13 mouse cellular contexts compared by ENCODE assay signal in the genomic region with DNA sequence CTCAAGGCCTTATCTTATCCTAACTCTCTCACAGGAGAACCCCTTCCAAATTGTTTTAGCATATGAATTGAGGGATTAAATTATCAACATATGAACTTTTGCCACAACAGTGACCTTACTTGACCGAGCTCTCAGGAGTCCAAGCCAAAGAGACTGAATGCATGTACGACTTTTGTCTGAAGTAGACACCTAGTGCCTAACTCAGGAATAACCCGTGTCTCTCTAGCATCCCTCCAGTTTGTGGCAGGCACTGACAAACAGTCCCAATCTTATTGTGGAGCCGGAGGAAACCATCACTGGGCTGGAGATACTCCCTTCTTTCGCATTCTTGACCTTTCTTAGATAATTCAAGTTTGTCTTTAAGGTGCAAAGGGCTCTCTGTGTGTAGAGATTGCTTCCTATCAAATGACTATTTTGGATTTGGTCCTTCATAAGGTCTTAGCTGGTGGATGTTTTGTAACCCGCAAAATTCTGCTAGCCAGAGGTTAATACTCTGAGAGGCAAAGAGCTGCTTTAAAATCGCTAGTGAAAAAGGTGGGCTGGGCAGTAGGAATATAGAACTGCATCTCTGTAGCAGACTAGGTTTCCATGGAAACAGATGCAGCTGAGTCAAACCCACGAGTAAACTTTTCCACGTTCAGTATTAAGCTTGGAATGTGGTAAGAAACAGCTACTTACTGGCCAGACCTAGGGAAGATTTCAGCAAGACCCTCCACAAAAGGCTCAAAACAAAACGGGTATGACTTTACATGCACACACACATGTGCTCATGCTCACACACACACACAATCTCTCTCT. TPM values are rescaled to one million over a fixed set of nuclear protein-coding genes. Genes with fewer than 3 reads are reported as not detected.
DNase-seq lines count a peak whose midpoint lies in the region; ATAC-seq lines count a peak whose summit lies in the region.
"Had no signal": no experiment of that assay in that cellular context is flagged by ENCODE, and none has a peak within 500 bp of the region (broad histone marks: within the 10 kb centered on the region; RNA-seq: fewer than 3 reads in every experiment).

No protein-coding gene starts in this region.

- H3K27me3 ChIP-seq in hindbrain, embryonic 15.5 days: no peaks in the 10 kb centered on the region
- 0 out of 2 replicates have a peak, but pooled peaks cover 7% of the 10 kb centered on the region for H3K27me3 ChIP-seq in hindbrain, embryonic 12.5 days
- no peaks in the 10 kb centered on the region for H3K27me3 ChIP-seq in midbrain, embryonic 14.5 days (ENCODE audit: control insufficient read depth, insufficient read depth, low read length)
- H3K27me3 ChIP-seq in midbrain, embryonic 11.5 days (ENCODE audit: control insufficient read depth, insufficient read depth, low read length): no peaks in the 10 kb centered on the region
- no peaks in the 10 kb centered on the region for H3K27me3 ChIP-seq in limb, embryonic 12.5 days
- H3K27me3 ChIP-seq: limb, embryonic 15.5 days had no signal

- H3K9me3 ChIP-seq in hindbrain, embryonic 15.5 days: no peaks in the 10 kb centered on the region
- no peaks in the 10 kb centered on the region for H3K9me3 ChIP-seq in hindbrain, embryonic 12.5 days (replicated peaks)
- no peaks in the 10 kb centered on the region for H3K9me3 ChIP-seq in midbrain, embryonic 14.5 days (ENCODE audit: control insufficient read depth, low read length)
- no peaks in the 10 kb centered on the region for H3K9me3 ChIP-seq in midbrain, embryonic 11.5 days (ENCODE audit: control insufficient read depth, low read length)
- no peaks in the 10 kb centered on the region for H3K9me3 ChIP-seq in limb, embryonic 12.5 days
- H3K9me3 ChIP-seq: limb, embryonic 15.5 days had no signal

- H3K27ac ChIP-seq in hindbrain, embryonic 15.5 days (replicated peaks): 0 out of 2 replicates have a peak overlapping the region, but pooled peaks have one; percentile 3
- H3K27ac ChIP-seq in hindbrain, embryonic 12.5 days: no peak overlapping the region
- no peak overlapping the region for H3K27ac ChIP-seq in midbrain, embryonic 14.5 days (replicated peaks; ENCODE audit: low read depth, low read length)
- H3K27ac ChIP-seq in midbrain, embryonic 11.5 days (ENCODE audit: low read depth, low read length): no peak overlapping the region
- H3K27ac ChIP-seq in limb, embryonic 12.5 days: peak overlapping the region; percentile 84
- H3K27ac ChIP-seq: limb, embryonic 15.5 days had no signal

- no peak for ATAC-seq in hindbrain, embryonic 15.5 days (ENCODE audit: low FRiP score, low read depth)
- ATAC-seq in hindbrain, embryonic 12.5 days (ENCODE audit: low FRiP score): no peak
- ATAC-seq in midbrain, embryonic 14.5 days (ENCODE audit: low FRiP score, low TSS enrichment): no peak
- no peak for ATAC-seq in midbrain, embryonic 11.5 days (ENCODE audit: low FRiP score)
- no peak for ATAC-seq in limb, embryonic 12.5 days (ENCODE audit: insufficient number of reproducible peaks, insufficient read depth, low FRiP score, low TSS enrichment, low read depth)

- H3K4me3 ChIP-seq in hindbrain, embryonic 15.5 days: no peak overlapping the region
- H3K4me3 ChIP-seq in hindbrain, embryonic 12.5 days: no peak overlapping the region
- H3K4me3 ChIP-seq in midbrain, embryonic 14.5 days (replicated peaks; ENCODE audit: low read depth, low read length): no peak overlapping the region
- H3K4me3 ChIP-seq in midbrain, embryonic 11.5 days (ENCODE audit: low read depth, low read length): no peak overlapping the region
- no peak overlapping the region for H3K4me3 ChIP-seq in limb, embryonic 12.5 days (replicated peaks)
- H3K4me3 ChIP-seq: limb, embryonic 15.5 days had no signal

- 47% methylated on average over 10 of the region's 10 CpGs for WGBS in hindbrain, embryonic 15.5 days
- WGBS in hindbrain, embryonic 12.5 days: 53% methylated on average over 10 of the region's 10 CpGs
- 44% methylated on average over 10 of the region's 10 CpGs for WGBS in midbrain, embryonic 14.5 days
- 45% methylated on average over 10 of the region's 10 CpGs for WGBS in midbrain, embryonic 11.5 days
- WGBS in limb, embryonic 12.5 days: 54% methylated on average over 10 of the region's 10 CpGs

- peaks cover 10% of the 10 kb centered on the region; the same call in 1 of the 2 replicates for H3K4me1 ChIP-seq in hindbrain, embryonic 15.5 days (replicated peaks)
- peaks cover 7% of the 10 kb centered on the region for H3K4me1 ChIP-seq in hindbrain, embryonic 12.5 days
- H3K4me1 ChIP-seq in midbrain, embryonic 14.5 days (ENCODE audit: control insufficient read depth, insufficient read depth, low read length): no peaks in the 10 kb centered on the region; the same call in 1 of the 2 replicates
- H3K4me1 ChIP-seq in midbrain, embryonic 11.5 days (ENCODE audit: control insufficient read depth, insufficient read depth, low read length): peaks cover 2% of the 10 kb centered on the region; the same call in 1 of the 2 replicates
- H3K4me1 ChIP-seq in limb, embryonic 12.5 days (replicated peaks): peaks cover 30% of the 10 kb centered on the region

- DNase-seq in midbrain, embryonic 14.5 days: peak; percentile 55
- DNase-seq in midbrain, embryonic 11.5 days (ENCODE audit: low spot score, missing footprints): no peak
- peak; percentile 80 for DNase-seq in R1 (ENCODE audit: low read depth, low spot score)
- DNase-seq in spleen, postnatal 10 days (ENCODE audit: low spot score in 2 of 2): no peak
- DNase-seq in kidney, adult 18-20 months: no peak
- DNase-seq: adrenal gland, postnatal 14 days; kidney, adult 9 months; lung, adult 18-20 months; thymus, postnatal 25 days had no signal

- H3K4me2 ChIP-seq in hindbrain, embryonic 15.5 days: no peak overlapping the region
- no peak overlapping the region for H3K4me2 ChIP-seq in hindbrain, embryonic 12.5 days (replicated peaks)
- H3K4me2 ChIP-seq in midbrain, embryonic 14.5 days (ENCODE audit: low read length): no peak overlapping the region
- no peak overlapping the region for H3K4me2 ChIP-seq in midbrain, embryonic 11.5 days
- H3K4me2 ChIP-seq in limb, embryonic 12.5 days: no peak overlapping the region
- H3K4me2 ChIP-seq: limb, embryonic 15.5 days had no signal

- no peaks in the 10 kb centered on the region for H3K36me3 ChIP-seq in hindbrain, embryonic 15.5 days
- H3K36me3 ChIP-seq in hindbrain, embryonic 12.5 days: no peaks in the 10 kb centered on the region
- H3K36me3 ChIP-seq in midbrain, embryonic 14.5 days (ENCODE audit: control insufficient read depth, insufficient read depth, low read length): no peaks in the 10 kb centered on the region
- H3K36me3 ChIP-seq in midbrain, embryonic 11.5 days (ENCODE audit: control insufficient read depth, insufficient read depth, low read length): no peaks in the 10 kb centered on the region
- no peaks in the 10 kb centered on the region for H3K36me3 ChIP-seq in limb, embryonic 12.5 days
- H3K36me3 ChIP-seq: limb, embryonic 15.5 days had no signal

- H3K9ac ChIP-seq in hindbrain, embryonic 15.5 days: no peak overlapping the region
- H3K9ac ChIP-seq in hindbrain, embryonic 12.5 days: no peak overlapping the region
- no peak overlapping the region for H3K9ac ChIP-seq in midbrain, embryonic 14.5 days (replicated peaks; ENCODE audit: low read length)
- H3K9ac ChIP-seq in midbrain, embryonic 11.5 days (ENCODE audit: low read length): no peak overlapping the region
- H3K9ac ChIP-seq in limb, embryonic 12.5 days (replicated peaks): no peak overlapping the region
- H3K9ac ChIP-seq: limb, embryonic 15.5 days had no signal

RNA-seq across cellular contexts. Expression of a gene that starts 23.9 kb away (rescaled TPM):
- polyA plus RNA-seq in hindbrain, embryonic 15.5 days (2015; fragmentation: Nextera tagmentation; extraction: Ambion mirVana): 1.2 TPM in 2 replicates
- polyA plus RNA-seq in hindbrain, embryonic 12.5 days (2016; fragmentation: Nextera tagmentation; extraction: Ambion mirVana): 0.36 and 0.57 TPM in 2 replicates
- not detected in 2 replicates for polyA plus RNA-seq in midbrain, embryonic 14.5 days (2014; fragmentation: Nextera tagmentation; extraction: Ambion mirVana)
- 0.19 and 0.37 TPM in 2 replicates for polyA plus RNA-seq in midbrain, embryonic 11.5 days (2014; fragmentation: Nextera tagmentation; extraction: Ambion mirVana)
- polyA plus RNA-seq in limb, embryonic 12.5 days (2016; fragmentation: Nextera tagmentation; extraction: Ambion mirVana): 0.87 and 1.0 TPM in 2 replicates

Comparison
In these comparisons a context has a peak if more than half of its experiments do, and no peak if none do; other contexts are left out.
1. H3K27ac ChIP-seq: peak in hindbrain, embryonic 15.5 days (single experiment) and limb, embryonic 12.5 days (single experiment); none in hindbrain, embryonic 12.5 days (single experiment), midbrain, embryonic 14.5 days (single experiment) and midbrain, embryonic 11.5 days (single experiment).
2. DNase-seq: peak in midbrain, embryonic 14.5 days (single experiment) and R1 (single experiment); none in midbrain, embryonic 11.5 days (single experiment), spleen, postnatal 10 days (0 of 2) and kidney, adult 18-20 months (single experiment).